Mouse (Mus musculus): ENCODE measurements around the gene Grid2ip.
A peak's percentile ranks its signal among the peaks of the same experiment; 100 is the strongest.

Gene Grid2ip

GRCm38 (mm10) chr5:143421484-143421883 is 64.3 kb downstream of the Grid2ip start:
- DNase-seq: no peak

DNA sequence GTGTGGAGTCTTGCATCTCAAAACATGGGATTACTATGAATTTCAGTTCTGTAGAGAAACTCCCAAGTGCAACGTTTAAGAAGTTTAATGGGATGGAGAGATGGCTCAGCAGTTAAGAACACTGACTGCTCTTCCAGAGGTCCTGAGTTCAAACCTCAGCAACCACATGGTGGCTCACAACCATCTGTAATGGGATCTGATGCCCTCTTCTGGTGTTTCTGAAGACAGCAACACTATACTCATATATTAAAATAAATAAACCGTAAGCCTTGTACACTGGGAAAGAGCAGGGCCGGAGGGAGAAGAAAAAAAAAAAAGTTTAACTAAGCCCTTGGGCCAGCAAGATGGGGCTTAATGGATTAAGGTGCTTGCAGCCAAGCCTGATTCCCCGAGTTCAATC is 65.9 kb downstream of the Grid2ip start:
- no peak for DNase-seq

DNA sequence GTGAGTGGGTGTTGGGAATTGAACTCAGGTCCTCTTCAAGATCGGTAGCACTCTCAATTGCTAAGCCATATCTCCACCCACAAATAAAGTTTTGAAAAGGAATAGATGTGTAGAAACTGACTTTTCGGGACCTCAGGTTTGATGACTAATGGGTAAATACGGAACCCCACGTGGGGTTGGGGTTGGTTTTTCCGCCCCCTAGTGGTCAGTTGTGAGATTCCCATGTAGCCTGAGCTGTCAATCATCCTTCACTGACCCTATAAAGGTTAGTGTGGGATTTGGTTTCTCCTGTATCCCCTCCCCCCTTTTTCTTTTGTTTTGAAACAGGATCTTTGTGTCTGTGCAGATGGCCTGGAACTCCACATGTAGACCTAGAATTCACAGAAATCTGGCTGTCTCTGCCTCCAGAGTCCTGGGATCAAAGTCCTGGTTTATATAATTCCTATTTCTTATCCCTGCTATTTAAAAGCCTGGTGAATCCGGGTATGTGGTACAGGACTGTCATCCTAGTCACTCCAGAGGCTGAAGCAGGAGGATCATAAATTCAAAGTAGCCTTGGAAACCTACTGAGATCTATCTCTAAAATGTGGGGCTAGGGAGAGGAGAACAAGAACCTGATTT is 66.9 kb downstream of the Grid2ip start:
- DNase-seq: peak; percentile 80

DNA sequence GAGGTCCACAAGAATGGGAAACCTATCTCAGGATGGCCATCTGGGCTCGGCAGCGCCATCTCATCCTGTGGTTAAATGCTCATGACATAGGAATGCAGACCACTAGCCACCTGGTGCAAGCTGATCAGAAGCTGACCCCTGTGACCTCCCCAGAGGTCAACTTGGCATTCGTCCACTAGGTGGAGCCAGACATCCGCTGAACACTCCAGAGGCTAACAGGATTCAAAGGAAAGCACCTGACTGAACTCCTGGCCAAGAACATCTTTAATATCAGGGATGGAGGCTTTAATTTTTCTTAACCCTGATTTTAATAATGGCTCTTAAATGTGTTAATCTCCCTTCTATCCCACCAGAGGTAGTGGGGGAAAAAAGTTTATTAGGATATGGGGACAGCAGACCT is 77.3 kb downstream of the Grid2ip start:
- DNase-seq: peak; percentile 85

GRCm38 (mm10) chr5:143441298-143441697 is 84.2 kb downstream of the Grid2ip start:
- no peak for DNase-seq

- DNase-seq: no peak
Observed at GRCm38 (mm10) chr5:143441753-143442152, 84.6 kb downstream of the Grid2ip start.

All from lung, postnatal 36 days (tissue).